Mouse (Mus musculus) heart, postnatal 0 days (tissue): ENCODE results near the gene Hils1.

Experiments used
- CTCF ChIP-seq: IDR thresholded peaks from 2 replicates; pipeline ENCODE4 v1.5.1; 2016; ENCODE audit warnings: antibody characterized with exemption, control low read depth, low read depth
- EP300 ChIP-seq: IDR thresholded peaks from 2 replicates; pipeline ENCODE4 v1.6.1; 2016; ENCODE audit warnings: antibody characterized with exemption, low read depth

DNA sequence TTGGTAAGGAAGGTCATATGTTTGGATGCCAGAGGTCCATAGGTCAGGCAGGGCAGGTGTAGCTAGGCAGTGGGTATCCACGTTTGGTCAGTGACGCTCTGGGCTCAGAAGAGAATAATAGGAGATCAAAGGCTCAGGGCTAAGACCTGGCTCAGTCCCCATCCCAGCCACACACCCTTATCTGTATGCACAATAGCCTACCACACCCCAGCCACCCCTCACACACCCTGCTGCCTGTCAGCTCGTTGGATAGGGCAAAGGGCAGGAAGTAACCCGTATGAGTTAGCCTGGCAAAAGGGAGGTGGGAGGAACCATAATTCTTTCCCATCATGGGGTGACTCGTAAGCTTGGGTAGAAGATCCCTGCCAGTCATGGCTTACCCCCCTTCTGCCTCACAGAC lies 30.2 kb downstream of the Hils1 start:
- TF ChIP-seq CTCF (no peak), EP300 (no peak)
